Mouse (Mus musculus): ENCODE results near the gene Slf1. TPM values are rescaled to one million over a fixed set of nuclear protein-coding genes. Genes with fewer than 3 reads are reported as not detected.
"Not testable (repeated sequence)": the region's sequence is repeated elsewhere in the genome, so short reads cannot be mapped to it uniquely, and the experiment has no call there.

The Slf1 gene
- polyA plus RNA-seq, 2 experiments = 19.4 to 33.1 TPM

DNA sequence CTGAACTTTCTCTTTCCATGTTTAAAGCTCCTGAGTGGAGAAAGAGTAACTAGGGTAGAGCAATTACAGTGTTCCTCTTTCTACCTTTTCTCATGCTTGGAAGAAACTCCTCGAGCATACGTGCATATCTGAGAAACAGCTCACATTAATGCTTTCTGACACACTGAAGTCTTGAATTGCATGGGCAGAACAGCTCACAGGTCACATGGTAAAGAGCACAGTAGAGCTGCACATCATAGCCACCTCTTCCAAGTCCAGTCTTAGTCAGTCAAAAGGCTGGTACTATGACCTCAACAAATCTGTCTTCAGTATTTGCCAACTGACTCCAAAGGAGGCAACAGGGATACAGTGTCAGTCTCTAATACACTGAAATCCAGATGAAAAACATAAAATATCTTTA is 7.0 kb downstream of the Slf1 start:
- H3K9me3 ChIP-seq (ENCODE audit: control insufficient read depth, low read length) = no peaks in the 10 kb centered on the region
- H3K4me3 ChIP-seq (replicated peaks; ENCODE audit: low read length) = no peak overlapping the region
- no peaks in the 10 kb centered on the region for H3K27me3 ChIP-seq (ENCODE audit: control insufficient read depth, insufficient read depth, low read length)
- no peak overlapping the region for H3K4me2 ChIP-seq (replicated peaks; ENCODE audit: low read depth, low read length, severe bottlenecking)
- DNase-seq (ENCODE audit: low spot score) (no peak), ATAC-seq (ENCODE audit: low FRiP score, low read depth) (no peak)
- no peak overlapping the region for H3K9ac ChIP-seq (ENCODE audit: low read depth, low read length, severe bottlenecking)
- TF ChIP-seq POLR2A (IDR thresholded peaks at IDR 0.05; ENCODE audit: borderline replicate concordance, extremely low read depth, insufficient read depth, insufficient read length) = no peak
- H3K36me3 ChIP-seq (ENCODE audit: control insufficient read depth, insufficient read depth, low read length) = no peaks in the 10 kb centered on the region; the same call in 1 of the 2 replicates
- WGBS = 91% methylated on average over 2 of the region's 2 CpGs
- H3K4me1 ChIP-seq (ENCODE audit: control insufficient read depth, insufficient read depth, low read length) = no peaks in the 10 kb centered on the region
- H3K27ac ChIP-seq (replicated peaks; ENCODE audit: low read depth, low read length) = no peak overlapping the region

DNA sequence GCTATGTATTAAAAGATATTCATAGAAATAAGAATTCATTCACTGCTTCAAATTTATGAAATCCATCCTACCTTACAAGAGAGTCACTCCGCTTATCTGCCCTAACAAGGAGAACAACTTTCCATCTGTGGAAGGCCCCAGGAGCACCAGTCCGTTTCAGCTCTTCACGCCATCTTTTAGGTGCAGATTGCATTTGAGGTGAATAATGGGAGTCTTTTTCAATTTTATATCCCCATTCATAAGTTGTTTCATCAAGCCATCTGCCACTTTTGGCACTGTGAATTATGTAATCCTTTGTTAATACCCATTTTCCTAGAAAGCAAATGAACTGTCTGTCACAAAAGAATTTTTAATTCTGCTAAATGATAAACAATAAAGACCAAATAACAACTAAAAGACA is 10.1 kb downstream of the Slf1 start:
- Histone ChIP-seq H3K4me2 (replicated peaks; ENCODE audit: low read depth, low read length, severe bottlenecking) (no peak overlapping the region), H3K9ac (ENCODE audit: low read depth, low read length, severe bottlenecking) (no peak overlapping the region), H3K27me3 (ENCODE audit: control insufficient read depth, insufficient read depth, low read length) (no peaks in the 10 kb centered on the region), H3K36me3 (ENCODE audit: control insufficient read depth, insufficient read depth, low read length) (peaks cover 2% of the 10 kb centered on the region), H3K27ac (replicated peaks; ENCODE audit: low read depth, low read length) (no peak overlapping the region), H3K4me3 (replicated peaks; ENCODE audit: low read length) (no peak overlapping the region), H3K9me3 (ENCODE audit: control insufficient read depth, low read length) (no peaks in the 10 kb centered on the region), H3K4me1 (ENCODE audit: control insufficient read depth, insufficient read depth, low read length) (no peaks in the 10 kb centered on the region)
- no peak for DNase-seq (ENCODE audit: low spot score)
- 88% methylated on average over 3 of the region's 3 CpGs for WGBS
- no peak for TF ChIP-seq POLR2A (IDR thresholded peaks at IDR 0.05; ENCODE audit: borderline replicate concordance, extremely low read depth, insufficient read depth, insufficient read length)
- no peak for ATAC-seq (ENCODE audit: low FRiP score, low read depth)

DNA sequence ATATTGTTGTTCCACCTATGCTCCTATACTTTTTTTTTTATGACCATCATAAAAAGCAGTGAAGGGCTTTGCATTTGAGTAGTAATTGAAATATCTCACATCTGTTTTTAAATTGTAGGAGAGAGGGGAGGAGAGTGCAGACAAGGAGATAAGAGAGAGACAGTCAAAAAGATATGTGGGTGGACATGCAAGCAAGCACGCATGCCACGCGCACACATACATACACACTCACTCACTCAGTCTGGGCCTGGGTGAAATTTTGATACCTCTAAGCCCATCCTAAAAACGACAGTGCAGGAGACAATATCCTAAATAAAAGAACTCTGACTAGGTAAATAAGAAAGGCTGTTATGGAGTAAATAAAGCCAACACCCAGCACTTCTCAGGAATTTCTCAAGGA is 16.6 kb downstream of the Slf1 start:
- no peak overlapping the region for H3K4me3 ChIP-seq (replicated peaks; ENCODE audit: low read length)
- WGBS = 94% methylated on average over 4 of the region's 4 CpGs
- H3K36me3 ChIP-seq (ENCODE audit: control insufficient read depth, insufficient read depth, low read length) = peaks cover 2% of the 10 kb centered on the region; the same call in 1 of the 2 replicates
- H3K4me2 ChIP-seq (replicated peaks; ENCODE audit: low read depth, low read length, severe bottlenecking) = no peak overlapping the region
- ATAC-seq (ENCODE audit: low FRiP score, low read depth) (no peak), DNase-seq (ENCODE audit: low spot score) (no peak)
- H3K27ac ChIP-seq (replicated peaks; ENCODE audit: low read depth, low read length) = no peak overlapping the region
- no peaks in the 10 kb centered on the region for H3K4me1 ChIP-seq (ENCODE audit: control insufficient read depth, insufficient read depth, low read length)
- H3K9ac ChIP-seq (ENCODE audit: low read depth, low read length, severe bottlenecking) = no peak overlapping the region
- no peaks in the 10 kb centered on the region for H3K9me3 ChIP-seq (ENCODE audit: control insufficient read depth, low read length)
- no peak for TF ChIP-seq POLR2A (IDR thresholded peaks at IDR 0.05; ENCODE audit: borderline replicate concordance, extremely low read depth, insufficient read depth, insufficient read length)
- H3K27me3 ChIP-seq (ENCODE audit: control insufficient read depth, insufficient read depth, low read length) = no peaks in the 10 kb centered on the region

DNA sequence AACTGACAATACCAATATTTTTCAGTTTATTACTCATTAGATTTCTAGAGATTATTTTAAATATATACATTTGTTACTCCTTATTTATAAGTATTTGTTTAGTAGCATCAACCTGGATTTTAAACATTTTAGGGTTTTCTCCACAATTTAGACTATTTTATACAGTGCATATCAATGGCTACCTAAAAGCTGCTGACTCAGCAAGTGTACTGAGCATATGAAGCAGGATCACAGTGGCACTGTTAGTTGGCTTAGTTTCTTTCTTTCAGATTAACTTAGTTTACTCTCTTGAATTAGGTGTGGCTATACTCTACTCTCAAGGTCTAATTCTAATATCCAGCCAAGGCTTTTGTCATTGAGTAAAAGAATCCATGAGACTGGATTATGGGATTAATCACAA is 27.5 kb downstream of the Slf1 start:
- Histone ChIP-seq H3K4me3 (replicated peaks; ENCODE audit: low read length) (no peak overlapping the region), H3K9me3 (ENCODE audit: control insufficient read depth, low read length) (no peaks in the 10 kb centered on the region), H3K27me3 (ENCODE audit: control insufficient read depth, insufficient read depth, low read length) (no peaks in the 10 kb centered on the region), H3K4me1 (ENCODE audit: control insufficient read depth, insufficient read depth, low read length) (no peaks in the 10 kb centered on the region), H3K4me2 (replicated peaks; ENCODE audit: low read depth, low read length, severe bottlenecking) (no peak overlapping the region), H3K36me3 (ENCODE audit: control insufficient read depth, insufficient read depth, low read length) (peaks cover 8% of the 10 kb centered on the region), H3K27ac (replicated peaks; ENCODE audit: low read depth, low read length) (no peak overlapping the region), H3K9ac (ENCODE audit: low read depth, low read length, severe bottlenecking) (no peak overlapping the region)
- ATAC-seq (ENCODE audit: low FRiP score, low read depth) (no peak), DNase-seq (ENCODE audit: low spot score) (no peak)
- TF ChIP-seq POLR2A (IDR thresholded peaks at IDR 0.05; ENCODE audit: borderline replicate concordance, extremely low read depth, insufficient read depth, insufficient read length) = no peak

DNA sequence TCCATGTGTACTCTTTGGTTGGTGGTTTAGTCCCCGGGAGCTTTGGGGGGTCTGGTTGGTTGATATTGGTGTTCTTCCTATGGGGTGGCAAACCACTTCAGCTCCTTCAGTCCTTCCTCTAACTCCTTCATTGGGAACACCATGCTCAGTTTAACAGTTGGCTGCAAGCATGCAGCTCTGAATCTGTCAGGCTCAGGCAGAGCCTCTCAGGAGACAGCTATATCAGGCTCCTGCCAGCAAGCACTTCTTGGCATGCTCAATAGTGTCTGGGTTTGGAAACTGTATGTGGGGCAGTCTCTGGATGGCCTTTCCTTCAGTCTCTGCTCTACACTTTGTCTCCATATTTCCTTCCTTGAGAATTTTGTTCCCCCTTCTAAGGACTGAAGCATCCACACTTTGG is 42.4 kb downstream of the Slf1 start:
- not testable (repeated sequence) for H3K9ac ChIP-seq (ENCODE audit: low read depth, low read length, severe bottlenecking); H3K4me1 ChIP-seq (ENCODE audit: control insufficient read depth, insufficient read depth, low read length); H3K9me3 ChIP-seq (ENCODE audit: control insufficient read depth, low read length); H3K27me3 ChIP-seq (ENCODE audit: control insufficient read depth, insufficient read depth, low read length); H3K27ac ChIP-seq (replicated peaks; ENCODE audit: low read depth, low read length); H3K4me2 ChIP-seq (replicated peaks; ENCODE audit: low read depth, low read length, severe bottlenecking); DNase-seq (ENCODE audit: low spot score); H3K4me3 ChIP-seq (replicated peaks; ENCODE audit: low read length); ATAC-seq (ENCODE audit: low FRiP score, low read depth)
- peaks cover 15% of the 10 kb centered on the region for H3K36me3 ChIP-seq (ENCODE audit: control insufficient read depth, insufficient read depth, low read length)
- 93% methylated on average over 1 of the region's 1 CpGs for WGBS

DNA sequence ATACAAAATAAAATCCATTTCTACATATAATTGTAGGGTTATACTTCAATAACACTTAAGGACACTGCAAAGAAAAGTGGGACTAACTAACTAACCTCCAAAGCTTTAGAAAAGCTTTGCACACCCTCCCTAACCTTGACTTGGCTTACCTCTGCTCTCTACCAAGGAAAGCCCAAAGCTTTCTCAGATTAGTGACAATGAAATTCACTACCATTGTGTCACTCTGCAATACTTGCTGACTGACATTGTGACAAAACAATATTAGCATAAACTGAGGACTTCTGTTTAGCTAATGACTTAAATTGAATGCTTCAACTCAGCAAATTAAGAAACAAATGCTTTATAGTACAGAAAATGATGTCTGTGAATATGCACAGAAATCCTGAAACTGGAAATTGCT is 63.2 kb downstream of the Slf1 start:
- Histone ChIP-seq H3K4me2 (replicated peaks; ENCODE audit: low read depth, low read length, severe bottlenecking) (no peak overlapping the region), H3K4me1 (ENCODE audit: control insufficient read depth, insufficient read depth, low read length) (no peaks in the 10 kb centered on the region), H3K9me3 (ENCODE audit: control insufficient read depth, low read length) (peaks cover 7% of the 10 kb centered on the region), H3K27ac (replicated peaks; ENCODE audit: low read depth, low read length) (no peak overlapping the region), H3K9ac (ENCODE audit: low read depth, low read length, severe bottlenecking) (no peak overlapping the region), H3K4me3 (replicated peaks; ENCODE audit: low read length) (no peak overlapping the region), H3K27me3 (ENCODE audit: control insufficient read depth, insufficient read depth, low read length) (no peaks in the 10 kb centered on the region), H3K36me3 (ENCODE audit: control insufficient read depth, insufficient read depth, low read length) (peaks cover 5% of the 10 kb centered on the region)
- ATAC-seq (ENCODE audit: low FRiP score, low read depth) (no peak), DNase-seq (ENCODE audit: low spot score) (no peak)
- TF ChIP-seq POLR2A (IDR thresholded peaks at IDR 0.05; ENCODE audit: borderline replicate concordance, extremely low read depth, insufficient read depth, insufficient read length) = no peak

Measured in limb, embryonic 14.5 days (tissue).